Mouse (Mus musculus) yolk sac, embryonic 10.5 days (tissue): Measurements from ENCODE around the gene Fto.

Experiments
- DNase-seq: peaks from one replicate; pipeline ENCODE4 v3.0.0-alpha.2; 2017; ENCODE audit warnings: low spot score

Gene Fto

DNA sequence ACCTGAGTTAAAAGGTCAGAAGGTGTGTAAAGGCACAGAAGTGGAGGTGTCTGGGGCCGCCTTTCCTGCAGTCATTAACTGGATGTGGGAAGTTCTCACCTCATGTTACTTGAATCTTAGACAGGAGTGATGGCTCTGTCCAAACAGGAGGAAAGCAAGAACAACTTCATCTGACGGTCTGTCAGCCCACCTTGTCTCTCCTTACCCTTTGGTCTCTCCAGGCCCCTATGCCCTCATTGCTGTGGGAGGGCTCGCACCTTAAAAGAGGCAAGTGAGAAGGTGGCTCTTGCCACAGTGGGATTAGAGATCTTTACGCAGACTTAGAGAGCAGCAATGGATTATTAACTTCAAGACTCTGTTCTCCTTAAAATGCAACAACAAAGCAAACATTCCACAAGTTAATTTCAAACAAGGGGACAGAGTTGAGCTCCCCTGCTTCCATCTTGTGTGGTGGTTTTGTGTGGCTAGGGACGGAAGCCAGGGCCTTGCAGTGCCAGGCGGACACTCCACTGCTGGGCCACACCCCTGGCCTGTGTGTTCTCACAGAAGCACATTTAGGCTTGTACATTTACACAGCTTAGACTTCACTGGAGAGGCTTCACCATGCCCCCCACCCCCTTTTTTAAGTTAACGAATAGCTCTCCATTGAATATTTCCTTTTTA, 135.5 kb downstream of the Fto start:
- DNase-seq: peak; percentile 62

DNA sequence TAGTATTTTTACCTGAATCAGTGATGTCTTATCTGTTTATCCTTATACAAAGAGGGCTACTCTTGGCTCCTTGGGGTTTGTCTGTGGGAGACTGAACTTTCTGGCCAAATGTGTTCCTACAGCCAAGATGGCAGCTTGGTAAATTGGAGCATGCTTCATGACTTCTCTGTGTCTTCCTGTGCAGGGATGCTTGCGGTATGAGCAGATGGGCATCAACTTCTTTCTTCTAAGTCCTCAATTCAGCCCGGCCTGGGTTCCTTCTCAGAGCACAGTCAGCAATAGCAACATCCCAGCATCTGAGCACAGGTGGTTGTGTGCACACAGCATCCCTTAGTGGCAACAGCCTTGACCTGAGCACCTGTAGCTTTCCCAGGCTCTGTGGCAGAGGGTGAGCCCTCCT, 141.6 kb downstream of the Fto start:
- no peak for DNase-seq

DNA sequence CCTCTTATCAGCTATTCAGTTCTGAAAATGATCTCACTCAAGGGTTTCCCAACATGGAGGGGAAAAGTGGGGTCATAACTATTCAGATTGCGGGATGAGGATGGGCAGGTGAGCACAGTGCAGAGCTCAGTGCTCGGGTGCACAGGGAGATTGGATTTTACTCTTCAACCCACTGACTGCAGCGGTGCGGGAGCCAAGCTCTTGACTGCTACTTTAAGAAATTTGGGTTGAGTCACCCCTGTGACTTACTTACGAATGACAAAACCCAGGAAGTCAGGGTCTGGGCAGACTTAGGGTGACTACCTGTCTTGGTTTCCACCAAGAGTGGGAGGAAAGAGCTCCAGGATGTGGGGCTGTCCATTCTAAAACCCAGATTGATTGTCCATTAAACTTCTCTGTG, 142.3 kb downstream of the Fto start:
- no peak for DNase-seq

DNA sequence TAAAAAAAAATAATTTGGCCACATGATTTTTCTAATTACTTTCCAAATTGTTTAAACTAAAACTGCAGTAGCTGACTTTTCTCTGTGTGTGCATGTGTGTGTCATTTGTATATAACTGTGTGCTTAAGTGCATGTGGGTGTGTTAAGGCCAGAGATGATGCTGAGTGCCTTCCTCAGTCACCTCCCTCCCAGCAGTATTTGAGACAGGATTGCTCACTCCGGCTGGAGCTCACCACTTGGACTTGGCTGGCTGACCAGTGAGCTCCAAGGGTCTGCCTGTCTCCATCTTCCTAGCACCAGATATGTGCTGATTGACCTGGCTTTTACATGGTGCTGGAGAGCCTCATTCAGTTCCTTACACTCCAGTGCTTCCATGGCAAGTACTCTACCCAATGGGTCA, 144.7 kb downstream of the Fto start:
- no peak for DNase-seq

DNA sequence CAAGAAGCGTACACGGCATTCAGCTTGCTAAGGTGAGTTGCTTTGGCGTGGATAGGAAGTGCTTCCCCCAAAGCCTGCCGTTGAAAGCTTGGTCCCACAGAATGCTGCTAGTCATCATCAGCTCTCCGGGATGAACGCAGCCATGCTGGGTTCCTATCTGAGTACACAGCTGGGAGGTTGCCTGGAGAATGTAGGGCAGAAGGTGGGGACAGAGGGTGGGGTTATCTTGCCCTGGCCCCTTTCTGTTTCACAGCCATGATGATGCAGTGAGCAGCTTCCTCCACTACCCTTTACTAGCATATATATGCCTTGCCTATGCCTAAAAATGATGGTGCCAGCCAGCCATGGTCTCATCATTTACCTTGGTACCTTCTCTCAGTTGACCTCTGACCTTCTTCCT, 147.6 kb downstream of the Fto start:
- DNase-seq: no peak

DNA sequence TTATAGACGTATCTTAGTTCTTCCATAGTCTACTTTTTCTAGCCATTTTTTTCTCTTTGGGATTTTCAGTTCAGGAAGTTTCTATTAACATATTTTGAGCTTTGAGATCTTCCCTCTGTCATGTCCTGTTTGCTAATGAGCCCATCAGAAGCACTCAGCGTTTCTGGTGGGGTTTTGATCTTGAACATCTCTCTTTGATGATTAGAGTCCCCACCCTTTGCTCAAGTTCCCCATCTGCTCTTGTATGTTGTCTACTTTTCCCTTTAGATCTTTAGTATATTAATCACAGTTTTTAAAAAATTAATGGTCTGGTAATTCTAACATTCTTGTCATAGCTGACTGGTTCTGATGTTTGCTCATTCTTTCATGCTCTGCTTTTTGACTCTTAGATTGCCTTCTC, 150.4 kb downstream of the Fto start:
- DNase-seq: no peak

DNA sequence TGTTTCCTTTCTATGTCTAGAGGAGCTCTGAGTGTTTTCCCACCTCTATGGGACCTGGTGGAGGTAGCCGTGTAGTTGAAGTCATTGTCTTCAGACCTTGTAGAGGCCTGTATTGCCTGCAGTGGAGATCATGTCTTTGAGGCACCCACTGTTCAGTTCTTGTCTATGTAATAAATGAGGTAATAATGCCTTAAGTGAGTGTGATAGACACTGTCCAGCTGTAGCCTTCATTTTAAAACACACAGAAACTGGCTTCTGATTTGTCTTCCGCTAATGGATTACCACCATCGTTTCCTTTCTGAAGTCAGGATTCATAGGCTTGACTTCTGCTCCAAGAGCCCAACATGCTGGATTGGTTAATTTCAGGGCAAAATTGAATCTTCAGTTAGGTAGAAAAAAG, 154.1 kb downstream of the Fto start:
- DNase-seq: no peak

DNA sequence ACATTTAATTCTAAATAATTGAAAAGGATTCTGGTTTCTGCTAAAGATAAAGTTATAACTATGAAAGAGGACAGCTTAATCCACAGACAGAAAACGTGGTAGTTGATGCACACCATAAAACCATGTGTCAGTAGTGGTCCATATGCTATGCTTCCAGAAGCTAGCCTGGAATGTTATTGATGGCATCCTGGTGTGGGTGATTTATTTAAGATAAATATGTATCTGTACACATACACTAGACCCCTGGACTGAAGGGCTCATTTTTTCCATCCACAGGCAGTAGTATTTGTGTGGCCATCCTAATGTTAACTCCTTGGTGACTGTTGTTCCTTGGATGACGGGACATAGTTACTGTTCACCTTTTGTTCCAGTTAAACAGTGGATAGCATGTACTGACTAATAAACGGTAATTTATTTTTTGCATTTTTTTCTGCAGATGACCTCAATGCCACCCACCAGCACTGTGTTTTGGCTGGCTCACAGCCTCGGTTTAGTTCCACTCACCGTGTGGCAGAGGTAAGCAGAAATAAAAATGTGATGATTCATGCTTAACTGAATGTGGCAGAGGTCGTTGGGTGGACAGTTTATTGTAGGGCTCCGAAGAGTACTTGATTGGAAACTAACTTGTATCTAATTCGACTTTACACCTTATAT, 154.7 kb downstream of the Fto start:
- no peak for DNase-seq

DNA sequence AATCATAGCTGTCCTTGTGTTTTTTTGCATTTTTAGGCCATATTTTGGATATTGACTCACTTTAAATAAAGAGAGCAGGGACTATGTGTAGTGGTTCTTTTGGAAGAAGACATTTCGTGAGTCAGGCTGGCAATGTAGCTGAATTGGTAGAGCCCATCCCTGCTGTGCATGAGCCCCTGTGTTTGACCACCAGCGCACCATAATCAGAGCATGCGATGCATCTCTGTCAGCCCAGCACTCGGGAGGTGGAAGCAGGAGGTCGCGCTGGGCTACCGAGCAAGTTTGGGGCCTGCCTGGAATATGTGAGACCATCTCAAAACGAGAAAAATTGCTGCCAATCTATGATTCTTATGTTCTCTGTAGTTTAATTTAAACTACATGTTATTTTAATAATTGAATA, 156.1 kb downstream of the Fto start:
- DNase-seq: no peak

DNA sequence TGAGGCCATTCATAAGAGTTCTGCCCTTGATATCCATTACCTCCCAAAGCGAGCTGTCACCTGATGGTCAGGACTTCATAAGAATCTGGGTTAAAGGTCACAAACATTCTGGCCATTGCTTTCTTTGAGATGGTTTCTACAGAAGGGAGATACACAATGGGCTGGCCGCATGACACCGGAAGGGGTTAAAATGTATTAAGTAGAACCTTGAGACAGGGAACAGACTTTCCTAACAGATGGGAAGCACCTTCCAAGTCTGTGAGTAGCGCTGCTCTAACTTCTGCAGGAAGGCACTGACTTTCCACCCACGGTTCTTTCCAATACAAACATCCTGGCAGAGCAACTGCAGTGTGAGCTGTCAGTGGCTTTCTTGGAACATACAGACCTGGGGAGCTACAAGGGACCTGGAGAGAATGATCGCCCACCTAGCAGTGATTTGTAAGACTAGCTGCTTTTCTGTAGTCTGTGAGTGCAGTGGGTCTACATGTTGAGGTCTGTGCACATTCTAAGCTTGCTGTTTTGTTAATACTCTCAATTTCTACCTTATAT, 161.5 kb downstream of the Fto start:
- DNase-seq: no peak

DNA sequence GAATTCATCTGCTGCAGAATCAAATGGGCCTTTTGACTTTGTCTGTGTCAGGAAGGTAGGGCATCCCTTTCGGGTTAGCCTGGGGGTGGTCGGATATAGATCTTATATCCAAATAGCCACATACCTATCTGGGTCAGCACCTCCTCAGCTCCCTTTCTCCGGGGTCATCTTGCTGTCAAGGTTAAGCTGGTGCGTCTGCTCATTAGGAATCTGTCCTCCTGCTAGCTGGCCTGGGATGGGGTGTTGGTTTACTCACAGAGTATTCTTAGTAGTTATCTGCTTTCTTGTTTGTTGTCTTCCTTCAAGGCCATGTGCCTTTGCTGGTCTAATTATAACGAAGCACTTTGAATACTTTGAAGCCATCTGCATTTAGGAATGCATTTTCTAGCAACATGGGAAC, 163.7 kb downstream of the Fto start:
- DNase-seq: no peak

DNA sequence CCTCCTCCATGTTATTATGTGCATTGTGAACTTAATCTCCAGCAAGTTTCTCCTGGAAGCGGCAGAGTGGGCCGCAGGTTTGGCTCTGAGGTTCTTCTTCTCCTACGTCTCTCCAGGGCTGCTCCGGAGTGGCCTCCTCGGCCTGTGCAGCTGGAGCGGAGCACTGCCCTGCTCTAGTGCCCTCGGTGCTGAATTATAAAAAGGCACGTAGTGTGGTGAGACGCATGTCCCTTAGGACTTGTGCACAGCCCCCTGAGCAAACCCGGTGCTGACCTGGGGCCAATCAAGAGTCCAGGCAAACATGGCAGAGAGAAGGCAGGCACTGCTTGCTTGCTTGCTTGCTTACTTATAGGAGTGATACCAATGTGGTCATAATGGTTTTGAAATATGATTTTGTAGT, 164.1 kb downstream of the Fto start:
- DNase-seq: no peak

DNA sequence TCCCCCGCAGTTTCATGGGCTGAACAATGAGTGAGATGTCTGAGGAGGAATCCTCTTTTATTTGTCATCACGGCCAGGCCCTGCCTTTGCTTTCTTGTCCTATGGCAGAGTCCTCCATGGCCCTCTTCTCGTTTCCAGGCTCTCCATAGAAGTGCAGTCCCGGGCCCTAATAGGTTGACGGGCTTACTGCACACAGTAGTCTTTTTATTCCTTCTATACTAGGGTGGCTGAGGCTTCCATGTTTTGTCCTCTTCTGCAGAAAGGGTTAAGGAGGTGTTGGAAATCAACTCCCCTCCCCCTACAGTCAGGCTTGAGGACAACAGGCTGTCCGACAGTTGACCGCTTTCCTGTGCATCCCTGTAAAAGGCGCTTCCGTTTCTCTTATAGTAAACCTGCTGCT, 169.2 kb downstream of the Fto start:
- DNase-seq: no peak

DNA sequence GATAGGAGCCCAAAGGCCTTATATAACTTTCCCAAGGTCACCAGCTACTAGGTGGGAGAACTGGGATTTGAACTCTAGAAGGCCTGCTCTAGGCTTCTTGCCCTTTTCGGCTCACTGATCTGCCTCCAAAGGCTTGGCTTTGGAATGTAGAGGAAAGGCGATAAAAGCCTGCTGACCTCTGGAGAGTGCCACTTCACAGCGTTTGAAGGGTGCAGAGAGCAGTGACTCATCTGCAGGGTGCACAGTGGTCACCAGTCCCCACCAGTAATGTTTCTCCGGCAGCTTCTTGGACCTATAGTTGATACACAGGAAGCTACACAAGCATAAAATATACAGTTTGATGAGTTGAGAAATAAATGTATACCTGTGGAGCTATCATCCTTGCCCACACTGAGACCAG, 173.1 kb downstream of the Fto start:
- no peak for DNase-seq

DNA sequence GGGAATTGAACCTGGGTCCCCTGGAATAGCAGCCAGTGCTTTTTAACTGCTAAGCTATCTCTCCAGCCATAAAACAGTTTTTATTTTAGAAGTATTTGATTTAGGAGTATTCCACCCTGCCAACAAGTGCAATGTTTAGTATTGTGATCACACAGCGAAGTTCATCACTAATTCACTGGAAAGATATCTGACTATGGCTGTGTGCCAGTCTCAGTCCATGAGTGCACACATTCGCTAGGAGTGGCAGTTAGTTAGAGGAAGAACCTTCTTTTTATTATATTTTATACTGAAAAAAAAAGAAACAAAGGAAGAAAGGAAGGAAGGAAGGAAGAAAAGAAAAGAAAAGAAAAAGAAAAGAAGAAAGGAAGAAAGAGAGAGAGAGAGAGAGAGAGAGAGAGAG, 174.1 kb downstream of the Fto start:
- DNase-seq: no peak

DNA sequence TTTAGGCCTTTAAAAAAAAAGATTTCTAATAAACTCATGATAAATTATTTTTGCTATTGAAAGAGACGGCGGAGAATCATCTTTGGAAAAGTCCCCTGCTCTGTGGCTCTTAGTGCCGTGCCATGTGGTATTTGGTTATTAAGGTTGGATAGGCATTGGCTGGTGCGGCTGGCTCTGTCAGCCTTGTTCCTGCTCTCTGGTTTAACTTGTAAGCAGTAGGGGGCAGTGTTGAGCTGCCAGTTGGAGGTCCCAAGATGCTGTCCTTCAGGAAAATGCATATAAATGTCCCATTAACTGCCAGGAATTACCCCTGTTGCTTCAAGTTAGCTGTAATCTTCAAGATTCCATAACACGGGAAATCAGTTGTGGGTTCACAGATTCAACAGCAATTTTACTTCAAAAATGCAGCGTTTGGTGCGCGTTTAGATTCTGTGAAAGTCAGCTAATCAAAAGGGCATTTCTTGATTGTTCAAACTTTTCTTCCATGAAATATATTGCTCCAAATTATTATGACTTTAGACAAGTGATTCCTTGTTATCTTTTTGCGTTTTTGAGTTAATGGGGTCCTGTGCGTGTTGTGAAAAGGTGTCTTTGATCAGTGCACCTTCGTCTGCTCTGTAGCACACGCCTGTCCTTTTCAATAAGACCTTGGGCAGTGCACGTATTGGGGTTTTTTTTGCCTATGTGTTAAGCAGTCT, 174.9 kb downstream of the Fto start:
- DNase-seq: peak; percentile 57

DNA sequence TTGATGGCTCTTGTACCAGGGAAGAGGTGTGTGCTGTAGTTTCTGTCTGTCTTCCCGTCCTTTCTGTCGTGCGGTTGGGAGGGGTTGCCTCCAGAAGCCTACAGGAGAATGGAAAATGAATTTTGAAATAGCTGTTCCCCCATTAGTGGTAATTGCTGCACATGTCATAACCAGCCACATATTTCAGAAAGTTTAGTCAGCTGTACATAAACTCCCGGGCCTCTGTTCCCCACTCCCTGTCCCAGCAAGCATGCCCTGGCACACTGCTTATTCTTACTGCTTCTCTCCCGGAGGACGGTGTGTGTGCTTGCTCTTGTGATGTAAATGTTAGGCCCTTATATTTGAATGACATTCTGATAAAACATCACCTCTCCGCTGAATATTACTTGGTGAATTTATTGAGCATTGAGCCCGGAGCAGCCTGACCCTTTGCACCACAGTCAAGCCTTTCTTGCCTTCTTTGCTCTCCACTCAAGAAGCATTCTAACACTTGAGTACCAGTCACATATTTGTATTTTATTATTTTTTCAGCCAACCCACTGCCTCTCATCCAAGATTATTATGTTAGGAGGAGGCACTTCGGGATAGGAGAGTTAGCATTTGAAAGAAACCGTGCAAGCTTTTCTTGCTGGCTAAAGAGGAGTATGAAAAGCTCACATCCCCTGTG, 175.6 kb downstream of the Fto start:
- no peak for DNase-seq

DNA sequence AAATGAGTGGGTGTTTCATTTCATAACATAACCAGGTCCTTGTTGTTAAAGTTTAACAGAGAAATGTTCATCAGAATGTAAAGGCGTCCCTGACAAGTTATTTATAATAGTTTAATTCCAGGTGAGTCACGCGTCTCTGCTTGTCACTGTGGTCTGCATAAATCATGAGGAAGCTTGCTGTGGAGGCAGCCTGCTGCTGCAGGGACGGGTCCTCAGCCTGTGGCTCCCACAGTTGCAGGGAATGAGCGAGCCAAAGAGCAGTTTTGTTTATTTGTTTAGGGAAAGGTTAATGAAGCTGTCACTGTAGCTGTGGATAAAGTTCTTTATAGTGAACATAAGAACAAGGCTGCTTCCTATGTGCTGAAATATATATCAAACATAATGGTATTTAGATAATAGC, 176.7 kb downstream of the Fto start:
- DNase-seq: no peak

DNA sequence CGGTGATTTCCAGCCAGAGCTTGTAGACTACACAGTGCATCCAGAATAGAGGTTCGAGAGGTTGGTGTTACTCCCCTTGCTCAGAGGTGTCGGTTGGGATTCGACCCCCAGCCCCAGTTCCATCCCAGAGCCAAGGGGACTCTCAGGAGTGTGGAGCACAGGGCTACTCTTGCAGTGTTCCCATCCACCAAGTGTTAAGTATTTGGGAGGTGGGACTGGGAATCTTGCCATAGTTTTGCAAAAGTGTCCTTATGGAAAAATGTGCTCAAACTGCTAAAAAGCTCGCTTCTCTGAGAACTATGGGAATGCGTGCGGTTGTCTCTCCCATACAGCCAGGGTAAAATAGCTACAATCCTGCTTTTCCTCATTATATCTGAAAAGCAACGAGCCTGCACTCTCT, 180.0 kb downstream of the Fto start:
- no peak for DNase-seq

DNA sequence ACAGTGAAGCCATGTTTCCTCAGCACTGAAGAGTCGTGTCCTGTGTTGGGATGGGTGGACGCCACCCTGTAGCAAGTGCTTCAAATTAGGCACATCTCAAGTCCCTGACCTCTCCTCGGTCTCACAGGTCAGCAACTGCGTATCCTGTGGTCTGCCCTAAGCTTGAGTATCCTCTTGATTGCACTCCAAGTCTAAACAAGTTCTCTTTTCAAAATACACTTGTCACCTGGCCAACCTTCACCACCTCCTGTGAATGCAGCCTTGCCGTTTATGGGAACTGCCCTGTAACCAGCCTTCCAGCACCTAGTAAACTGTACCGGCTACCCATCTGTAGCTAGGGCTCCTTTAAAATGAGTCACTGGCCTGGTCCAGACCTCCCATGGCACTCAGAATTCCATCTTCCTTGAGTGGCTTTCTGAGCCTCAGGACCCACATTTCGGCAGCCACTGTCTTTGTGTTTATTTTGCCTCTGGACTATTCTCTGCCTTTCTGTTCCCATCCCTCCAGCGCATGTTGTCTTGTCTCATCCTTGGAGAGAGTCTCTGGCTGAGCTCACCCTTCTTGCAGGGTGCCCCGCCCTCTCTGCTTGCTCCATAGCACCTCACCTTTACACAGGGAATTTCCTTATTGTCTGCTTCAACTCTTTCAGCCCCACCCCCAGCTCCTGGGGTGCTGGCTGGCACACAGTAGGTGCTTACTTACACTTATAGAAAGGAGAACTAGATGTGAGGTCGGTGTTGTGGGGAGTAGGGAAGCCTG, 181.4 kb downstream of the Fto start:
- DNase-seq: no peak

DNA sequence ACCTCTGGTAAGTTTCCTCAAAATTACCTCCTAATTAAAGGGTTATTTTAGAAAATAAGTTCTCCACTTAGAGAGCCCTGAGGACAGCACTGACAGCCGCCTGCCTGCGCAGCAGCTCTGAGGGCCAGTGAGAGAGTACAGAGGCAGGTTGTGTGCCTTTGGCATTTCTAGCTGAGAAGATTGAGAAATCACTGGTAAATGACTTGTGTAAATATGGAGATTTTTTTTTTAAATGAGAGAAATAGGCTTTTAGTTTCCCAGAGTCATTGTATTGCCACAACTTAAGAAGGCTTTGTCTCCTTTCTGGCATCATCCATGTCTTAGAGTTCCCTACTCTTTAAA, 181.9 kb downstream of the Fto start:
- DNase-seq: no peak

DNA sequence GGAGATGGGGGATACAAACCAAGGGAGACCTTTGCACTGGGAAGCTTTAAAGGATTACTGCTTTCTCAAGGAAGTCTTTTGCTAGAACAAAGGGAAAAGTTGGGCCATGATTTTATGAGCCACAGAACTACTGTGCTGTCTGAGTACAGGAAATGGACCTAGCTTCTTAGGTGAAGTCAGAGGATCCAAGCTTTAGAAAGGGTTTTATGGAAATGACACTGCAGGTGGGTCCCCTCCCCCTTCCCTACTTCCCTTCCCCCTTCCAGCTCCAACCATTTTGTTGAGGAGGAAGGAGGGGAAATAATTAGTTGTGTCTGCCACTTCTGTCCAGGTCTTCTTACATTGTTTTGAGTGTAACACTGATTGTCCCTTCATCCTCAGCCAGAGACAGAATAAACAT, 182.7 kb downstream of the Fto start:
- DNase-seq: no peak
